Mouse (Mus musculus): Measurements from ENCODE around the gene Coa6.
"Not testable (repeated sequence)": the region's sequence is repeated elsewhere in the genome, so short reads cannot be mapped to it uniquely, and the experiment has no call there.

Gene Coa6

DNA sequence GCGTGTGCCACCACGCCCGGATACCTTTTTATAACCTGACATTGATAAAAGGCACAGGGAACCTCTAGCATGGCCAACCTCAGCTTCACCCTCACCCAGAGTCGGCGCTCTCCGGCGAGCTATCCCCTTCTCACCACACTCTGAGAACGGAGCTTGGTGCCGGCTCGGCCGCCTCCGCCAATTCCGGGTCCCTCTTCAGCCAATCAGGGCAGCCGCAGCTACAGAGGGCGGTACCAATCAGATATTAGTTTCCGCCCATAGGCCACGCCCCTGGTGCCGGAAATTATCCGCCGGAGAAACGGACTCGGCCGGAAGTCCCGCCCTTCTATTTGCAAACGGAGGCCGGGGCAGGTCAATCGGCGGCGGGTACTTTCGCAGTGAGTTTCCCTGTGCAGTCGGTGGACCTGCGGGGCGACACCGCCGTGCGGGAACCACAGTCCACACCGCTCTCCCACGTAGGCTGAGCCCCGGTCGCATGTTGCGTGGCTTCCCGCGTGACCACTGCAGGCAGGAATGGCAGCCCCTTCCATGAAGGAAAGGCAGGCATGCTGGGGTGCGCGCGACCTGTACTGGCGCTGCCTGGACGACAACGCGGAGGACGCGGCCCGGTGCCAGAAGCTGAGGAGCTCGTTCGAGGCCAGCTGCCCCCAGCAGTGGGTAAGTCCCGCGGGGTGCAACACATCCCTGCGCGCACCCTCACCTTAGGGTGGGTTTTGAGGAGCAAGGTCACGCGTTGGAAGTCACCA, at the start of gene Coa6:
Gene Coa6 (plus strand): TSS at position 342 of the 746 bp plus-strand sequence.
- DNase-seq (ENCODE audit: low read depth), result peak; percentile 98

DNA sequence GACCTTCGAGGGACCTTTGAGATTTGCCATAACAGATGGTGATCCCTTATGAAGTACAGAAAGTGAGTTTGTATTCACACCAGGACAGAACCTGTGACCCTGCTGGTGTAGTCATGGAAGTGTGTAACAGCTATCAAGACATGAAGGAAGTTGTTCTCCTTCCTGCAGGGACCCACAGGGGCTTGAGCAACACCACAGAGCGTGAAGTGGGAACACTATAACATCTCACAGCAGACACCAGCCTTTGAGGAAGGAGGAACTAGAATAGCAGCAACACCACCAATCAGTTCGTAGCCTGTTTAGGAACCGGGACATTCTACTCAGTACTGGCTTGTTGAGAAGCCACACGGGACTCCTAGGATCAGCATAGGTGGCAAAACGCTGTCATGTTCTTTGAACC, 42.7 kb upstream of the Coa6 start:
- no peak for DNase-seq (ENCODE audit: low read depth)

DNA sequence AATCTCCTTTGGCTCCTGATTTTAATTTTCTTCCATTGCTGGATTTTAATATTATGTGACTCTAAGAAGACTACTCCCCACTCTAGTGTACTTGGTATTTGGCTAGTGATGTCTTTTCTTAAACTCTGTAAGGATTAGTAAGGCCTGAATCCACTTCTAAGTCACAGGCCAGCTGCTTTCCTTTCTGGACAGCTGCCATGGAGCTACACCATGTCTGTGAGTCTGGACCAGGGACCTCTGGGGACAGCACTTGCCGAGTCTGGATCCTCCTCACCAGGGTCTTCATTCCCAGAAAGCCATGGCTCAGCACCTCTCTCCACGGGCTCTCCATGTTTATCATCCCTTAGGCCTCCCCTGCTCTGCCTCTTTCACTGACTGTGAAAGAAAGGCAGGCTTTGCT, 42.2 kb upstream of the Coa6 start:
- DNase-seq (ENCODE audit: low read depth), result no peak

DNA sequence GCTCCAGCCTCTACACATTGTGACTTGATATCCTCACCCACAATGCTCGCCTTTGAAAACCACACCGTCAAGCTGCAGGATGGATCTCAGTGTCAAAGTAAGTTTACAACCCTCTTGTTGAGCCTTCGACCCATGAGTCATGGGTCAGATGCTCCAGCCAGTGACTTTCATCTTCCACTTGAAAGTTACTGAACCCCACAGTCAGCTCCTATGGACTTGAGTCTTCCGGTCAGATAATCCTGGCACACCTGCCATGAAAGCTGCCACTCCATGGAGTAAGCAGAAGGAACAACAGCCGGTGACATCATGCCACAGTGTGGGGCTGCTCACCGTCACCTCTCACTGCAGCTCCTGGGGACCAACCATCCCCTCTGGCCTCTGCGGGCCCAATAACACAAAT, 41.0 kb upstream of the Coa6 start:
- DNase-seq (ENCODE audit: low read depth), result no peak

DNA sequence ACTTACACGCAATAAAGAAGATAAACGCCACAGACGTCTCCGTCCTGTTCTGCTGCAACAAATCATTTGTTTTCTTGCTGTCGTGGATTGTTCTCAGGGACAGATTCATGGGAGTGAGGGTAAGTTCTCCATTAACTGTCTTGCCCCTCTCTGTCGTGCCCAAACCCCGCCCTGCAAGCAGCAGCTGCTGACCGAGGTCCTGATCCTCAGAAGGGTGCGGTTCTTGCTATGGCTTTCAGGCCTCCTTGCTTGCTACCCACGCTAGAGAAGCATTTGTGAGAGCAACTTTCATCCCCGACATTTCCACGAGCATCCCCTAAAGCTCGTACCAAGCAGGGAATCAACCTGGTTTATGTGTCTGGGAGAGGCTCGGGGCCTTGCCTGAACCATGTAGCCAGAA, 40.1 kb upstream of the Coa6 start:
- DNase-seq (ENCODE audit: low read depth), result no peak

DNA sequence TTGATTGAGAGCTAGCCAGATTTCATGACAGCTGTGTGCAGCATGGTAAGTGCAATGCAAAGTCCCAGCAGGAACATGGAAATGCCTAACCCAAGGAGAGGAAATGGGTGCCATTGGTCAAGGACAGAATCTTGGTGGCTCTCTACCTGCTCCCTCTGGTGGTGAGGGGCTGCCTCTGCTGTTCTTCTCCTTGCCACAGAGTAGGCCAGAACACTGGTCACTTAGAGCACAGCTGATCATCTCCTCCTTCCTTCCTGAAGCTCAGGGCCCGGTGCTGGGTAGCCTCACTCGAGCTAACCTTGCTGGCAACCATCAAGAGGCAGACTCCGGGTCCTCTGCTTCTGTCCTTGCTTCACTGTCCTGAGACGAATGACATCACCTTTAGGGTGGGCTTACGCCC, 39.6 kb upstream of the Coa6 start:
- DNase-seq (ENCODE audit: low read depth), result no peak

DNA sequence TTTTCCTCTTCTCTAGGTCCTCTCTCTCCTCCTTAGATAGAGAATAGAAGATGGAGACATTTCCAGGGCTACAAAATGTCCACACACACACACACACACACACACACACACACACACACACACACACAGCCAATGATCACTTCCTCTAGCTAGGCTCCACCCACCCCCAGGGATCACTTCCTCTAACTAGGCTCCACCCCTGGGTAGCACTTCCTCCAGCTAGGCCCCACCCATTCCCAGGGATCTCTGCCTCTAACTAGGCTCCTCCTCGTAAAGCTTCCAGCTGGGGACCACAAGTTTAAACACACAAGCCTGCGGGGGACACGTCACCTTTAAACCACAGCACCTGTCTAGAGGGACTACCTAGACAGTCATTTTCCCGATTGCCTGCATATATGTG, 34.7 kb upstream of the Coa6 start:
- DNase-seq (ENCODE audit: low read depth), result no peak

DNA sequence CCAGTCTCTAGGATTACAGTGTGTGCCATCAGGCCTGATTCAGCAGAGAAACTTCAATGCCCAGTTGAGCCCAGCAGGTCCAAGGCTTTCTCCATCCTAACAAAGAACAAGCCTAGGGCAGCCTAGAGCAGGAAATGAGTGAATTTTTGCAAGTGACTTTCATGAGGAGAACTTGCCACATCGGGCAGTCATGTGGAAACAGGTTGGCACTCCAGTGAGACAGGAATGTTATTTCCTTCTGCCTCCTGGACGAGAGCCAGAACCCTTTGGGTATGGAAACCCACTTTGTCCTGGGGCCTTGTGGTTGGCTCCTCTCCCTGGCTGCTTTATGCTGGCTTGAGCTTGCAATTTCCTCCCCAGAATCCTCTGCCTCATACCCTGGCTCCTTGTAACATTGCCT, 30.8 kb upstream of the Coa6 start:
- DNase-seq (ENCODE audit: low read depth), result no peak

DNA sequence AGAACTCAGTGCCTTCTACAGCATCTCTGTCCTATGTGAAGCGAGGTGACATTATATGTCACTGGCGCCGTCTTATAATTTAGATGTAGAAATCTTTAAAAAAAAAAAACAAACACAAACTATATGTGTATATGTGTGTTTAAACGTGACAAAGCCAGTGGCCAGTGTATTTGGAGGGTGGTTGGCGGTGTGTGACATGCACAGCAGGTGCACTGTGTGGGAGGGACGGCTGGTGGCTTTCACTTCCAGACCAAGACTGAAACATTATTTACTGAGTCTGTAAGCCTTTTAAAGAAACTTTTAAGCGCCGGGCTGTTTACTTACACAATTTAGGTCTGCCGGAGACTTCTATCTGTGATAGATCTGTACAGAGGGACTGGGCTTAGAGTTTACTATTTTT, 26.9 kb upstream of the Coa6 start:
- DNase-seq (ENCODE audit: low read depth), result no peak

DNA sequence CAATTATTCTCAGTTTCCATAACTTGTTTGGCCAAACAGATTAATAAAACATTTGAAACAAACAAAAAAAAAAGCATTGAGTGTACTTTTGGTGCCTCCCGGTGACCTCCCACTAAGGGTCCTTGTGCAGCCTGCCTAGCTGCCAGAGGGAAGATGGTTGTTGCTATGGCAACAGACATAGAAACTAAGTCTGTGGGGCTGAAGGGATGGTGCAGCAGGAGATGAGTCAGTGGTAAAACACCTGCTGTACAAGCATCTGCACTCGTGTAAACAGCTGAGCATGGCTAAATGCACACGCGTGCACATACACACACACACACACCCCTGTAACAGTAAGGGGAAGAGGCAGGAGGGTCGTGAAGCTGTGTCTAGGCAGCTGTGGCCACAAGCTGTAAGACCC, 26.4 kb upstream of the Coa6 start:
- no peak for DNase-seq (ENCODE audit: low read depth)

DNA sequence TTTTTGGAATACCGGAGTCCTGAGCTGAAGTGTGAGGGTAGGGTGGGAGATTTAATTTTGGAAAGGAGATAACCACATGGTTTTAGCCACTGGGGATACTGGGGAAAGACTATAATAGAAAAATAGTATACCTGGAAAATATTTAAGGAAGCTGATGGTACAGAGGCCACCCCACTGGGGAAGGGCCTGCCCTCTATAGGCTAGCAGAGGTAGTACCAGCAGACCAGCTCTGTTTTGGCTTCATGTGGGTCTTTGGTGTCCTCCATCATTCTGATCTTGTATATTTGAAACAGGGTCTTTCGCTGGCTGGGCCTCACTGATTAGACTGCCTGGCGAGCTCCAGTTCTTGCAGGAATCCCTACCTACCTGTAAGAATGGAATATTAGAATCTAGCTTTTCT, 24.0 kb upstream of the Coa6 start:
- no peak for DNase-seq (ENCODE audit: low read depth)

DNA sequence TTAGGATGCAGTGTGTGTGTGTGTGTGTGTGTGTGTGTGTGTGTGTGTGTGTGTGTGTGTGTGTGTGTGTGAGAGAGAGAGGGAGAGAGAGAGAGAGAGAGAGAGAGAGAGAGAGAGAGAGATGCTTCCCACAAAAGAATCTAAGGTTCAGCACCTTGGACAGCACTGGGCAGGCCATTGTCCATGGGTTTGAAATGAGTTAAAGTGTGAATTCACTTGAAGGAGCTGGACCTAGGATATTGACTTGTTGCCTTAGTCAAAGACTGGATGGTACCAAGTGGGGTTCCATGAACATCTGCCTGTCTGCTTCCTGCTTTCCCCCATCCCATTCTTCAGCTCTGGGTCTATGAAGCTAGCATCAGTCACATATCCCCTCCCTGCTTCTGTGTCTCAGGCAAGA, 17.8 kb upstream of the Coa6 start:
- not testable (repeated sequence) for DNase-seq (ENCODE audit: low read depth)

DNA sequence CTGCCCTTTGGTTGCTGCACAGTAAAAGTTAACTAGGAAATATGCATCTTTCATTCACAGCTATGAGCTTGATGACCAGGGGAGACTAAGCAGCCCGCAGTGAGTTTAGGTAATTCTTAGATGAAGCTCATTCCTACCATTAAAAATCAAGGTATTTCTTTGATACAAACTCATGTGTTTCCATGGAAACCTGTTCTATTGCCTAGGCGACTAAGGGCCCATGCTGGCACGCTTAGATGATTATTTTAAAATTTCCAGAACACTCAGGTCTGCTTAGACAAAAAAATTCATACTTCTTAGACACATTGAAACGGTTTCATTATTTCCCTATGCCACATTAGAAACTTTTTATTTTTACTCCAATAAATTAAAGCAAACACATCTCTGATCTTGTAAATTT, 17.3 kb upstream of the Coa6 start:
- no peak for DNase-seq (ENCODE audit: low read depth)

DNA sequence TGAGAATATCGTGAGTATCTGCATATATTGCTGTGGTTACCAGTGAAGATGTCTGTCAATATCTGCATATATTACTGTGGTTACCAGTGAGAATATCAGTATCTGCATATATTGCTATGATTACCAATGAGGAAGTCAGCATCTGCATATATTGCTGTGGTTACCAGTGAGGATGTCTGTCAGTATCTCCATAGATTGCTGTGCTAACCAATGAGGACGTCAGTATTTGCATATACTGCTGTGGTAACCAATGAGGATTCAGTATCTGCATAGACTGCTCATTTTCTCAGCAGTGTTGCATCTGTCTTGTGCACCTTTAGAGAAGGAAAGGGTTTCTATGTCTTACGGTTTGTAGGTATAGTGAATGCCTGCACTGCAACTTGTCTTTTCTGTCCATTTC, 1.5 kb upstream of the Coa6 start:
- DNase-seq (ENCODE audit: low read depth), result peak; percentile 22

DNA sequence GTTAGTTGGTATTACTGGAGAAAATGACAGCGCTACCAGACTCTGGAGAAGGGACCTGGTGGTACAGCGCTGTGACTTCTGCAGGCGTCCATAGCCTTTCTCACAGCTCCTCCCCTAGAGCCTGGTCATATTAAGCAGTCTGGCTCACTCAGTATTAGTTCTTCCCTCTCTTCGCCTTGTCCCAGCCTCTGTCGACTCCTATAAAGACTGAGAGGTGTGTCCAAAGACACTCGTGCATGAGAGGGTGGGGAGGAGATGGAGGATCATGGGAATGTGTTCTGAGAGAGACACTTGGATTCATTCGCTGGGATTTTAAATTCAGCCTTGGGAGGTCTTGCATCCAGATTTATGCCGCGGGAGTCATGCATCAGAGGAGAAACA, 595 bp downstream of the Coa6 start:
- DNase-seq (ENCODE audit: low read depth), result no peak

DNA sequence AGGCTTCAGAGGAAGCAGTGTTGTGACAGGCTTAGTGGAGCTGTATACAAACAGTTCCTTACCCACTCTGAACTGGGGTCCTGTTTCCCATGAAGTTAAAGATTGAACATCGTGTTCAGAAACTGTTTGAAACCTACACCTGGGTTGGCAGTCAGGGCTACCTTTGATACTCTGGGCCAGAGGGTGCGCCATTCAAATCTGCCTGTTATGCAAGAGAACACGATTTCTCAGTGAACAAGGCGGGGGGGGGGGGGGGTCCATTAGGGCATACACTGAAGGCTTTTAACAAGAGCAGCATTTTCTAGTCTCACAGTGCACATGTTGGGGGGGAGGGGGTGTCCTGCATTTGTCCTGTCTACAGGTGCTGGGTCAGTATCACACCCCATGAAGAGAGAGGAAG, 1.8 kb downstream of the Coa6 start:
- no peak for DNase-seq (ENCODE audit: low read depth)

DNA sequence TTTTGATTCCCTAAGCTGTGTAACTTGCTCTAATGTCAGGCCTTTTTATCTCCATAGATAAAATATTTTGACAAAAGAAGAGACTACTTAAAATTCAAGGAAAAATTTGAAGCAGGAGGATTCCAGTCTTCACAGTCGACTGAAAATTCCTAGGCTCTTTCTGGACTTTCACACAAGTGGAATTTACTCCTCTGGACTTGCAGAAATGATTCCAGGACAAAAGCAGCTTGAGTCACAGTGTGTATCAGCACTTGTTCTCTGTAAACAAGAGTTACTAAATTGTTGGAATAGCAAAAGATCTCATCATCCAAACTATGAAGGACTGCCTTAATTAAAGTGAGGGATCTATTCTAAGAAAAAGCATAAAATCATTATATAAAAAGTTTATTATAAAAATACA, 2.6 kb downstream of the Coa6 start:
- DNase-seq (ENCODE audit: low read depth), result no peak

DNA sequence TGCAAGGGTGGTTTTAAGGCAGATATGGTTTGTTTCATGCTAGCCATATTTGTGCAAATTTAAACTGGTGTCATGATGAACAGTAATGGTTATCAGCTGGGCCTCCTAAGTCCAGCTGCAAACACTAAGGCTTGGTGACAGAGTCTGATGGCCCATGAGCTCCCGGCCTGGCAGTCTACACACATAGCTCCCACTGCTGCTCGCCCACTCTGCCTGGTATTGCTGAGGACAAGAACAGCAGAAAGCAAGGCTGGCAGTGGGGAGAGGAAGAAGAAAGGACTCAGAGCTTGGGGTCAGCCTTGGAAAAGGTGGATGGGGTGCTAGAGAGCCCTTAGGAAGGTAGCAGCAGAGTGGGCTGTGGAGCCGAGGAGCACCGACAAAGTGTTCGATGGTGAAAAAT, 7.3 kb downstream of the Coa6 start:
- DNase-seq (ENCODE audit: low read depth), result no peak

DNA sequence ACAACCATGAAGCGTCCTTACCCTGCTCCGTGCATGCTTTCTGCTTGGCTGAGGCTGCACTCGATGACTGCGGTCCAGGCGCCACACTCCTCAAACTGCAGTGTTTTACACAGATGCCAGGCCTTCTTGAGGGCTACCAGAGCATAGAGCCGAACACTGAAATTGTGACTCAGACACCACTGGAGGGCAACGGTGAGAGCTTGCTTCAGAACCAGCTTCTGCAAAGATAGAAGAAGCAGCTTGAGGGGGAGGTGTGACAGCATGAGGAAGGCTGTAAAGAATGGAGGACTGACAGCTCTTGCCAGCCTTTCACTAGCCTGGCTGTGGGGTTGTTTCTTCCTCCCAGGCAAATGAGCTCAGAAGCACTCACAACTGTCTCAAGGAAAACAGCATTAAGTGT, 11.5 kb downstream of the Coa6 start:
- no peak for DNase-seq (ENCODE audit: low read depth)

DNA sequence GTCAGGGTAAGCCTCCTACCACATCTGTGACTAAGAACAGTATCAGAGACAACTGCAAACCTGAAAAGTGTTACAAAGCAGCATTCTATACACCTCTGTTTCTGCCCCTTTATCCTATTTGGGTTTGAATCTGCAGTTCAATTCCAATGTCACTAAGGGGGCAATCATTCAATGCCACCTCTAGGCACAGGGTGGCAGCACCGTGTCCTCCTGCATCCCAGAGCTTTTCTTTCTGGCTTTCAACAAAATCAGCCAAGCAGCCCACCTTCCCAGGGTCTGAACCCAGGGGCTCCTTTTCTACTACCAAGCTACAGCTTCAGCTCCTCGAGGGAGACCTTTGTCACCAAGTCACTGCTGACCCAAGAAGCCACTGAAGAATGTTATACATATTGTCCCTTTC, 16.6 kb downstream of the Coa6 start:
- DNase-seq (ENCODE audit: low read depth), result no peak

DNA sequence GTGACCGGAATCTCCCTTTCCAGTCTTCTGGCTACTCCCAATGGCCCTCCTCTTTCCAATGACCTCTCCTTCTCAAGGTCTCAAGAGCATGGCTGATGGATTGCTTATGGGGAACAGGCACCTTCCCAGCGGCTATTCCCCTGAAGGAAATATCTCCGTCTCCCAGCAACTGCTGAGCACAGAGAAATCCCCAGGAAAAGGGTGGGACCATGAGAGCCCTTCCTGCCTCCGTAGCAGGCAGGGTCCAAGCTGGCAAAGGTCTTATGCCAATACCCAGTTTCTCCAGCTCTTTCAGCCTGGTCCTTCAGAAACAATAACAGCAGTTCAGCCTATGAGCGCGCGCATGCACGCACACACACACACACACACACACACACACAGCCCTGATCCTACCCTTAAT, 28.8 kb downstream of the Coa6 start:
- DNase-seq (ENCODE audit: low read depth), result no peak

DNA sequence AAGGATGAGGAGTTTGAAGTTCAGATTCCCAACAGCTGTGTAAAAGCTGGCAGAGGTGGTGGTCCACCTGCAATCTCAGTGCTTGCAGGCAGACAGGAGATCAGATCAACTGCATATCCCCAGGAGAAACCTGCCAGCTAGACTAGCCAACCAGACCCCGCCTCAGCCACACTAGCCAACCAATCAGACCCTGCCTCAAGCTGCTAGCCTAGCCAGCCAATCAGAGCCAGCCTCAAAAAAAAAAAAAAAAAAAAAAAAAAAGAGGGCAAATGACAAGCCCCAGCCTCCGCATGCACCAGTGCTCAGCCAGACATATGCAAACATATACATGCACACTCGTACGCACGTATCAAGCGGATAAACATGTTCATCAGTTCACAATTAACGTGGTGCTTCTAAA, 33.1 kb downstream of the Coa6 start:
- DNase-seq (ENCODE audit: low read depth), result no peak

DNA sequence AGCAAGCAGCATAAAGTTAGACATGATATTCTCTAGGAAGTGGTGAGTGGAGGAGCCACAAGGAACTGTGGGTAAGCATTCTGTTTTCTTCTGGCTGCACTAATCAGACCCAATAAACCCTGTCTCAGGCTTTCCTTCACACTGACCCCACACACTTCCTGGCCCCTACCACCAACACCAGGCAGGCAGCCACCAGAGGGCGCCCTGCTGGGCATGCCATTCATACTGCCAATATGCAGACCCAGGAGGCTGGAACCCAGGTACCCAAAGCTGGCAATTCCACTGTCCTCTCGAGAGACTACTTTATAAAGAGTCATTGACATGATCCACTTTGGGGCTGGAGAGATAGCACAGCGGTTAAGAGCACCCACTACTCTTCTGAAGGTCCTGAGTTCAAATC, 38.0 kb downstream of the Coa6 start:
- peak; percentile 69 for DNase-seq (ENCODE audit: low read depth)

DNA sequence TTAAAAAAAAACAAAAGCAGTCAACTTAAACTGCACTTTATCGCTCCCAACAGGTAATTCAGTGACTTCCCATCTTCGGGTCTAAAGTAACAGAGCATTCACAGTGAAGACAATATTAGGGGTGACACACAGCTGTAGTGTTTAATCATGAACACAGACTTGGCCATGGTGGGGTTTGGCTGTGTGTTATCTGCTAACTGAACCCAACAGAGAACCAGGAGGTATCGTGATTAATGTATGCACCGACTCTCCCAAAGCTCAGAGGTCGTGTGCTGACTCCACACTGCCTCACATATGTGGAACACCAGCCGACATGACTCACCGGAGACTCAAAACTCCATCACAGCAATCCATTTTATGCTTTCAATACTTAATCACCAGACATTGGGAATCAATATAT, 39.4 kb downstream of the Coa6 start:
- DNase-seq (ENCODE audit: low read depth), result no peak

DNA sequence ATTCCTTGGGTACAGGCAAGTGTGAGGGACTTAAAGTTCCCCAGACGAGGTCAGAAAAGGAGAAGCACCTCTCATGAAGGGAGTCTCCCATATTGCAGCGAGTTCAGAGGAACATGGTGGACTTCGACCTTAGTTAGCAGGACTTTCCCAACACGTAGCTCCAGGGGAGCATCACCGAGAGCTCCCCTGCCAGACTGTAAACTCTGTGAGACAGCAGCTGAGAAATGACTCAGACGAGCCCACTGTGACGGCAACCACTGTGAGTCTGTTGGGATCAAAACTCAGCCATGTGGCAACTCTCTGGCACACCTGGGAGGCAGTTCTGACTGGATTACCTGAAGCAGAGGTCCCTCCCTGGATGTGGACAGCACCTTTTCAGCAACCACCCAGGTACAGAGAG, 41.8 kb downstream of the Coa6 start:
- no peak for DNase-seq (ENCODE audit: low read depth)
